Mouse (Mus musculus) ES-Bruce4 (cell line): ENCODE data around the gene Rimkla.

ENCODE experiments used
- EP300 ChIP-seq: IDR thresholded peaks from 2 replicates; pipeline ENCODE4 v1.6.1; 2011; ENCODE audit warnings: low read depth, low read length; ENCODE audit not compliant: insufficient read depth
- POLR2A ChIP-seq: IDR thresholded peaks from one replicate; pipeline ENCODE4 v1.8.1; 2011; ENCODE audit warnings: low read length; ENCODE audit not compliant: insufficient read depth

GRCm38 (mm10) chr4:119447786-119448185 lies 44.6 kb downstream of the Rimkla start:
- no peak for TF ChIP-seq POLR2A
- TF ChIP-seq EP300 = no peak
